In the genomic region with DNA sequence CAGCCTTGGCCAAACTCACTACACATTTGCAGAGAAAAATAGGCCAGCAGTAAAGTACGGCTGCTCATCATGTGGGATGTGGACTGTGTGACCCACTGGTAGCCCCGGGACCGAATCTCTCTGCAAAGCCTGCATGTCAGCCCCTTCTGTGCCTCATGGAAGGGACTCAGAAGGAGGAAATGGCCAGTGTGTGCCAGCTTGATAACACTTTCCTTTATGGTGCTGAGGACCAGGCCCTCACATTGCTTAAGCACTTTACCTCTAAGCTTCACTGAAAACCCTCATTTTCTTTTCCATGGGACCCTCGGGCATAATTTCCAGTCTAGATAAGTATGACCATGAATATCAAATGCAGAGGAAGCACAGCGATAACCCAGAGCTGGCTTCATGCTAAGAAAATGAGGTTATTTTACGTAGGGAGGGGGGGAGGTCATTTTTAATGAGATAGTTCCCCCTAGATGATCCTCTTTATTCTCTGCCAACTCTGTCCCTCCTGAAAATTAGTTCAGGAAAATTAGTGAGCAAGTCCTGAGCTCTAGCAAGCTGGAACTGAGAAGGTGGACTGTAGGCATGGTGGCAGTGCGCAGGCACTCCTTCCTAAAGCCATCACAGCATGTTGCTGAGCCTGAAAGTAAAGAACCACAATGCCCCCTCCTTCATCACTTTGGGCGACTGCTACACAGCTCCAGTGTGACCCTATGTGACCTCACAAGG, we compare ENCODE assay signal across 12 mouse cellular contexts.
DNase-seq lines count a peak whose midpoint lies in the region; ATAC-seq lines count a peak whose summit lies in the region.
"Had no signal": no experiment of that assay in that cellular context is flagged by ENCODE, and none has a peak within 500 bp of the region (broad histone marks: within the 10 kb centered on the region; RNA-seq: fewer than 3 reads in every experiment).

No protein-coding gene starts in this region.

- H3K27ac ChIP-seq in heart, embryonic 14.5 days (replicated peaks in 1 of 2; ENCODE audit: control insufficient read depth in 1 of 2, insufficient read depth in 1 of 2, low read depth in 2 of 2, low read length in 2 of 2): peak overlapping the region; percentile 11 to 32; a peak in 2 of 4 replicates
- H3K27ac ChIP-seq: kidney, postnatal 0 days had no signal

- no peaks in the 10 kb centered on the region for H3K27me3 ChIP-seq in heart, embryonic 14.5 days (ENCODE audit: control insufficient read depth, insufficient read depth, low read length)

- H3K4me2 ChIP-seq in heart, embryonic 14.5 days (ENCODE audit: low read length): no peak overlapping the region

- no peak for DNase-seq in heart, adult 18-20 months
- peak; percentile 2 for DNase-seq in thymus, postnatal 14 days
- DNase-seq in thymus, postnatal 4 days: no peak
- DNase-seq in embryo, embryonic 9.5 days (ENCODE audit: extremely low spot score): no peak
- DNase-seq in spleen, postnatal 14 days (ENCODE audit: low spot score in 2 of 2): no peak
- DNase-seq in right cerebral cortex, postnatal 36 days (ENCODE audit: low spot score in 2 of 2): no peak
- DNase-seq: gastrocnemius, postnatal 10 days; right cerebral cortex, adult 18-20 months had no signal

- ATAC-seq in heart, embryonic 14.5 days (ENCODE audit: insufficient number of reproducible peaks, insufficient read depth, low FRiP score, low read depth): no peak
- ATAC-seq in megakaryocyte progenitor cell, adult 5-6 weeks (replicated peaks; ENCODE audit: poor library complexity): 0 out of 2 replicates have a peak, but pooled peaks have one; percentile 25
- ATAC-seq: CD4-positive, CD25-positive, alpha-beta regulatory T cell, adult 4 months had no signal

- no peak overlapping the region for H3K4me3 ChIP-seq in heart, embryonic 14.5 days (ENCODE audit: control insufficient read depth in 1 of 2, insufficient read depth in 1 of 2, low read depth in 1 of 2, low read length in 2 of 2)

- H3K9me3 ChIP-seq in heart, embryonic 14.5 days (ENCODE audit: control insufficient read depth, low read length): no peaks in the 10 kb centered on the region

- H3K36me3 ChIP-seq in heart, embryonic 14.5 days (ENCODE audit: control insufficient read depth, insufficient read depth, low read length): no peaks in the 10 kb centered on the region

- H3K9ac ChIP-seq in heart, embryonic 14.5 days (ENCODE audit: low read length): no peak overlapping the region

- 61% methylated on average over 8 of the region's 8 CpGs for WGBS in heart, embryonic 14.5 days

- H3K4me1 ChIP-seq in heart, embryonic 14.5 days (ENCODE audit: control insufficient read depth in 2 of 2, insufficient read depth in 2 of 2, low read length in 2 of 2): peaks cover 21 to 29% of the 10 kb centered on the region in 2 experiments
